Mouse (Mus musculus): ENCODE data around the gene Alg14. TPM values are rescaled to one million over a fixed set of nuclear protein-coding genes. Genes with fewer than 3 reads are reported as not detected.

Alg14 gene
- total RNA-seq, 2 experiments from 2014 or later = 9.8 to 13.6 TPM

DNA sequence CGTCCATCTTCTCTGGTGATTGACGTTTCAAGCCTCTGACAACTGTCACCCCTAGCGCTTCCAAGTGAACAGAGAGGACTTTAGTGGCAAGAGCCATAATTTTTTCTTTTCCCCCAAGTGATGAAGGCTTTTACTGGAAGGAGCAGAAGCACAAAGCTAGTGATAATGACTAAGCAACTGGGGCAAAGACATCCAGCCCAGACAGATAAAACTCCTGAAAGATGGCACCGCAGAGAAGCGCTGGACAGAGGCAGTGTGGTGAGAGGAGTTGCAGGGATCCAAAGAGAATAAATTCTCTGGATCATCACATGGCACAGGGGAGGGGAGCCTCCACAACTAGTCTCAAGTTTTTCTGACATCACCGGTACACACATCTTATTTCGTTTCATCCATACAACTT lies 30.3 kb upstream of the Alg14 start:
- TF ChIP-seq CTCF (conservative IDR thresholded peaks at IDR 0.05) = no peak
- 0 out of 2 replicates have a peak overlapping the region, but pooled peaks have one; percentile 36 for H3K27ac ChIP-seq
- no peak for DNase-seq (ENCODE audit: low spot score in 2 of 2)
- peak overlapping the region; percentile 19; the same call in 1 of the 2 replicates for H3K4me3 ChIP-seq

DNA sequence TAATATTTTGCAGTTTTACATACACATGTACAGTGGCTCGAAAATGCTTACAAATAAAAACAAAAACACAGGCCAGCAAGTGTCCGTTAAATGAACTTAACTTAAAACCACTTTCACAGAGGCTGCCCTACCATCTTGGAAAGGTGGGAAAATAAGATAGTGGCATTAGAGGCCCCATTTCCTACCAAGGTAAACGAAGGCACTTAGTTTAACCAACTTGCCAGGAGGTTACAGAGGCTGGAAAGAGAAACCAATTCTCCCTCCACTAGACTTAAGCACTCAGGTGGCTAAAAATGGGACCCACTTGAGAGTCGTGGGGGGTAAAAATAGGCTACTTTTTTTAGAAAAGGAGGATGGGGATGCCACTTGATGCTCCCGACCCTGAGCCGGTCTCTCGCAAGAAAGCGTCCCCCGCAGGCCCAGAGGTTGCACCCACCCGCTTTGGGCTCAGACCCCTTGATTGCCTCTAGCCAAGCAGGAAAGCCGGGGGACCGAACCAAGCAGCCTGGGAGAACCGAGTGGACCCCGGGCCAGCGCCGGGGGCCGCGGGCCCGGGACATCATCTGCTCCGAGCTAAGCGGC lies 29.5 kb upstream of the Alg14 start:
- peak overlapping the region; percentile 95 for H3K27ac ChIP-seq
- DNase-seq (ENCODE audit: low spot score in 2 of 2) = peak in 1 of 2 experiments; percentile 22

DNA sequence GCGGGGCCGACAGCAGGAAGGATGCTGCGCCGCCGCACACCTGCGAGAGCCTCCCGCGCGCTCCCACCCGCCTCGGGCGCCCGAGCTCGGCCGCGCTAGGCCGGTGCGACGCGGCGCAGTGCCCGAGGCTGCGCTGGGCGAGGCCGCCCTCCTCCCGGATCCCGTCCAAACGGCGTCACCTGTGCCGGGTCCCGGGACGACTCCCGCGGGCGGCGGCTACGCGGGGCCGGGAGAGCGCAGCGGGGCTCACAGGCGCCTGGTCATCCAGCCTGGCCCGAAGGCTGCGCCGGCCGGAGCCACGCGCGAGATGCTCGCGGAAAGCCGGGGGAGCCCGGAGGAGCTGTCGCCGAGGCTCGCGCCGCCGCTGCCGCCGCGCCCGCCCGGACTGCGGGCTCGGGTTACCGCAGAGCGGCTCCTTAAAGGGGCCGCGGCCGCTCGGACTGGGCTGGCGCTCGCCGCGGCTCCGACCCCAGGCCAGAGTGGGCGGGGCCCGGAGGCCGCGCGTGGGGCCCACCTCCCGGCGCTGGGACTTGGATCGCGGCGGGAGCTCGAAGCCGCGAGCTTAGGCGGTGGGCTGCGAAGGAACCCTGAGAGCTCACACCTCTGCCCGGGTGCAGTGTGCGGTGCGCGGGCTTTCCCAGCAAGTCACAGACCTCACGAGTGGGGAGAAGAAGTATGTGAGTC lies 28.9 kb upstream of the Alg14 start:
- peak in 1 of 2 experiments; percentile 38 for DNase-seq (ENCODE audit: low spot score in 2 of 2)
- TF ChIP-seq CTCF (conservative IDR thresholded peaks at IDR 0.05) = no peak
- H3K4me3 ChIP-seq = peak overlapping the region; percentile 83
- peak overlapping the region; percentile 95 for H3K27ac ChIP-seq

More for the DNA sequence above, 29.5 kb upstream of the Alg14 start:
- peak overlapping the region; percentile 83 for H3K4me3 ChIP-seq
- no peak for TF ChIP-seq CTCF (conservative IDR thresholded peaks at IDR 0.05)

DNA sequence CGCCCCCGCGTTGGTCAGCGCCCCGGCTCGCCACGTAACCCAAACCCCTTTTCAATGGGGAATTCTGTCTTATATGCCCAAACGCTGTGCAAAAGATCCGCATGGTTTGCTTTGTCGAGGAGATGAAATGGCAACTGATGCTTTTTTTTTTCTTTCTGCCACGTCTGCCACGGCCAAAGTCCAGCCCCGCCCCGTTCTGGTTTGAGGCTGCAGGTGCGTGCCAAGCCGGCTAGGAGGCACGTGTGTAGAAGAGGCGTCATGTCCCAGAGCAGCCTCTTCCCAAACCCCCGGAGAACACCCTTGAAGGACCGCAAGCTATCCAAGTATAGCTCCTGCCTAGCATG lies 28.4 kb upstream of the Alg14 start:
- Histone ChIP-seq H3K4me3 (peak overlapping the region; percentile 83), H3K27ac (peak overlapping the region; percentile 95)
- peak; percentile 32 to 42 for DNase-seq (ENCODE audit: low spot score in 2 of 2)
- TF ChIP-seq CTCF (conservative IDR thresholded peaks at IDR 0.05) = no peak

DNA sequence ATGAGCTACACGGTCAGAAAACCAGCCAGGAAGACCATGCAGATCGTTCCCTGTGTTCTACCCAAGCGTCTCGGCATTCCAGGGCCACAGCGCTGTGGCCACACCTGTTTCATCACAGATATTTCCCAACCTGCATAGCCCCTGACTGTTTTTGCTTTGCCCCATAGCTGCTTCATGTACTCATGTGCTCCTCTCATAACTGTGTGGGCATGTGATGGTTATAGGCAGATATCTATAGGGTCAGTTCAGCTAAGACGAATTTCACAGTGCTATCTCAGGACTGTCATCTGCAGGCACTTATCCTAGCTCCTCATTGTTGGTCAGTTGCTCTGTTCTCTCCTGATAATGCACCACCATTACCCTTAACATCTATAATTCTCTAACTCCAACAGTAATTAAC lies 27.3 kb upstream of the Alg14 start:
- no peak overlapping the region for H3K4me3 ChIP-seq
- DNase-seq (ENCODE audit: low spot score in 2 of 2) = no peak
- H3K27ac ChIP-seq = no peak overlapping the region
- TF ChIP-seq CTCF (conservative IDR thresholded peaks at IDR 0.05) = no peak

DNA sequence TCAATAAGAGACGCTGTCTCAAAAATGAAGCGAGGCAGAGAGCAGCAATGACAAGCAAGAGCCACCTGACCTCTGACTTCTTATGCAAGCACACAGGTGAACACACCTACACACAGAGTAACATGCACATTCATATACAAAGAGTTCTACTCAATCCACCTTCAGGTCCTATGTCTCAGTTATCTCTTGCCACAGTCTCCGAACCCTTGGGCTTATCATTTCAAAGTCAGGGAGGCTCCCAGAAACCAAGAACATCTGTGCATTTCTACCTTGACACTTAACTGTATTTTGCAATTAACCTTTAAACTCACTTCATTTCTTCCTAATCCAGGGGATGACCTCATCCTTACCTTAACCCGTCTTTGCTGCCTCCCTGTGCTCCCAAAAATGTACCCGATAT lies 24.3 kb upstream of the Alg14 start:
- no peak for DNase-seq (ENCODE audit: low spot score in 2 of 2)
- TF ChIP-seq CTCF (conservative IDR thresholded peaks at IDR 0.05) = no peak
- Histone ChIP-seq H3K4me3 (no peak overlapping the region), H3K27ac (no peak overlapping the region)

DNA sequence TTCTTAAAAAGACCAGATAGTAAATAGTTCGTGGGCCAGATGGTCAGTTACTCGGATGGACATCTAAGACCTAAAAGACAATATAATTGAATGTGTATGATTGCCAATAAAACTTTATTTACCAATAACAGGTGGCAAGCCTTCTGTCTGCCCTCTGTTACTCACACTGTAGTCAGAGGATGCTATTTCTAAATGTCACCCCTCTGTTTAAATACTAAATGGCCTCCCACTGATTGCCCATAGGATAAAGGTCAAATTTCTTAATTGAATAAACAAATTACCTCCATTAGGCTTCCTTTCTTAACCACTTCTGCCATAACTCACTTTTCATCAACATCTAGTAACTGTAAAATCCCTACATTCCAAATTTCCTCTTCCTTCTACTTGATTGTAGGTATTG lies 19.0 kb upstream of the Alg14 start:
- no peak for DNase-seq (ENCODE audit: low spot score in 2 of 2)
- H3K27ac ChIP-seq = no peak overlapping the region
- no peak for TF ChIP-seq CTCF (conservative IDR thresholded peaks at IDR 0.05)
- no peak overlapping the region for H3K4me3 ChIP-seq

DNA sequence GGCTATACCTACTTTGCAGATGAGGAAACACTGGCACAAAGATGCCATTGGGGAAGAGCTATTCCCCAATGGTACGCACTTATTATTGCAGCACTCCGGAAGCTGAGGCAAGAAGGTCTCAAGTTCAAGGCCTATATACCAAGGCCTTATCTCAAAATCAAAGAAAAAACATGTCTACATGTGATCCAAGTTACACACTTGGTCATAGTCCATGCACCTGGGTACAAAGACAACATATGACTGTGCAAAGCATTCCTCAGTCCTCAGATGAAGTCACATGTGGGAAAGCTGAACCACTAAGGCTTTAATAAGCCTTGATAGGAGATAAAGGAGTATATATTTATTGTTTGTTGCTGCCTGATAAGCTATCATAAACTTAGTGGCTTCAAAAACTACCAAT lies 17.6 kb upstream of the Alg14 start:
- Histone ChIP-seq H3K27ac (no peak overlapping the region), H3K4me3 (no peak overlapping the region)
- TF ChIP-seq CTCF (conservative IDR thresholded peaks at IDR 0.05) = no peak
- DNase-seq (ENCODE audit: low spot score in 2 of 2) = no peak

DNA sequence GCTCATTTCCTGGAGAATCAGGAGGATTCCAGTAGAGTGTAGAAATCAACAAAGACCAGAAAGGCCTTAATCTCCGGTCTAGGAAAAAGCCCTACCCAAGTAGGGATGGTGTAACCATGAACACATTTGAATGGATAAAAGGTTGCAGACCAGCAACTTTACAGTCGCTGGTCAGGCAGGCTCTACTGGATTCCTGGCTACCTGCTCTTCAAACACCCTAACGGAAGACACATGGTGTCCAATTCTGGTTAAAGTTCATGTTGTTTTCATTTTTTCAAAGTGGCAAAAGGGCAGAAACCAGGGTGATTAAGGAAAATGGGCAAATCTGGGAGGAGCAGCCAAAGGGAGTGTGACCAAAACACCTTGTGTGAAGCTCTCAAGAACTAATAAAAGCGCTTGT lies 14.6 kb upstream of the Alg14 start:
- Histone ChIP-seq H3K27ac (no peak overlapping the region), H3K4me3 (no peak overlapping the region)
- TF ChIP-seq CTCF (conservative IDR thresholded peaks at IDR 0.05) = no peak
- DNase-seq (ENCODE audit: low spot score in 2 of 2) = no peak

DNA sequence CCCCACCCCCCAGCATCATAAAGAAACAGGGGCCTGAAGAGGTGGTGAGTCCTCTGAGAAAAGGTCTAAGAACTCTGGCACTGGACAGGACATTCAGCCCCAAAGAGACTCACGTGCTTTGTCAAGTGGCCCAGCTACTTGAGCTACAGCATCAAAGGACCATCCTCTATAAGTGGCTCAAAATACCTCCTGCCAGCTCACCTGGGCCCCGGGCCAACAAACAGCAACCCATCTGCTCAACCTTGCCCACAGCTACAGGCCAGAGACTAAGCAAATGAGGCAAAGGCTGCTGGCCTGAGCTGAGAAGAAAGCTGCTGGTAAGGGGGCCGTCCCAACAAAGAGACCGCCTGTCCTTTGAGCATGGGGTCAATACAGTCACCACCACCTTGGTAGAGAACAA lies 14.0 kb upstream of the Alg14 start:
- no peak for TF ChIP-seq CTCF (conservative IDR thresholded peaks at IDR 0.05)
- H3K4me3 ChIP-seq = no peak overlapping the region
- no peak overlapping the region for H3K27ac ChIP-seq
- DNase-seq (ENCODE audit: low spot score in 2 of 2) = no peak

DNA sequence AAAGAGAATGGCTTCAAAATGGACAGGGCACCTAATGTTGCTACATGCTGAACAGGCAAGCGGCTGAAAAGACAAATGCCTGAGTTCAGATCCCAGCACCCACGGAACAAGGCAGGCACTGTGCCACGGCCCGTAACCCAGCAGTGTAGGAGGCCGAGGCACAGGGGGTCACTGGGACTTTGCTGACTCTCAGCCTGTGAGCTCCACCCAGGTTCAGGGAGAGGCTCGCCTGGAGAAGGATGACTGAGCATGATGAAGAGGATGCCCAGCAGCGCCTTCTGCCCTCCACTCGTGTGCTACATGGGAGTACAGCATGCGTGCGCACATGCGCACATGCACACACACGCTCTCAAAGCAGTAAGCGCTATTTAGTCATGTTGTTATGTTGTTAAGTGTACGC lies 11.9 kb upstream of the Alg14 start:
- TF ChIP-seq CTCF (conservative IDR thresholded peaks at IDR 0.05) = no peak
- no peak overlapping the region for H3K4me3 ChIP-seq
- no peak overlapping the region for H3K27ac ChIP-seq
- no peak for DNase-seq (ENCODE audit: low spot score in 2 of 2)

DNA sequence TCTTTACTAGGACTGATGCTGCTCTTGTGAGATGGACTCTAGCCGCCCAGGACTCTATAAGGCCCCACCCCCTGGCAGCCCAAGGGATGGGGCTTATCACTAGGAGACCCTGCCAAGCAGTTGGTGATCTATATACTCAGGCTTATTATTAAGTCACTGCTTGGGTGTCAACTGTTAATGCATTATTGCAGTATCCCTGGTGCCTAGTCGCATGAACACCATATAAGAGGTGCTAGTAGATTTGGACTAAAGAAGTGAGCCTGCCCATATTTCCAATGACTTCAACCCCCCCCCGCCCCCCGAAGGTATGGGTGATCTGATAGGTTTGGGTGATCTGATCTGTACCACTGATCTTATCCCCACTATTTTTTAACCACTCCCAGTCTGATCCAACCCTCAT lies 8.6 kb upstream of the Alg14 start, which contains the start of gene Tmem56:
Tmem56 (minus strand) TSS at position 101 of the 400 bp plus-strand sequence.
- TF ChIP-seq CTCF (conservative IDR thresholded peaks at IDR 0.05) = no peak
- DNase-seq (ENCODE audit: low spot score in 2 of 2) = no peak
- H3K27ac ChIP-seq = no peak within 1 kb of the TSS
- H3K4me3 ChIP-seq = no peak within 1 kb of the TSS

DNA sequence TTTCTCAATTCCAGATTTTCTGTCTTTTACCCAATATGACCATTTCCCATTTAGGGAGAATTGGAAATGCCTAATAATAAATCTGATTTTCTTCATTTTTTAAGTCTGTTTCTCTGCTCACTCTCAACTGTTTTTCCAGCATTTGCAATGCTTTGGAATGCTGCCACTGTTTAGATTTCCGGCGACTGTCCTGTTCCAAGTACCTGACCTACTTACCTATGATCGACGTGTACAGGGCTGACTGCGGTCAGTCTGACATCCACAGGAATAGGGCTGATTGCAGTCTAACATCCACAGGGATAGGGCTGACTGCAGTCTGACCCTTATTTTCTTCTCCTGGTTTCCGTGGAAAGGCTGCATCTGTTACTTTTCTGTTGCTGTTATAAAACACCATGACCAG lies 6.4 kb upstream of the Alg14 start:
- DNase-seq (ENCODE audit: low spot score in 2 of 2) = no peak
- Histone ChIP-seq H3K27ac (no peak overlapping the region), H3K4me3 (no peak overlapping the region)
- TF ChIP-seq CTCF (conservative IDR thresholded peaks at IDR 0.05) = no peak

DNA sequence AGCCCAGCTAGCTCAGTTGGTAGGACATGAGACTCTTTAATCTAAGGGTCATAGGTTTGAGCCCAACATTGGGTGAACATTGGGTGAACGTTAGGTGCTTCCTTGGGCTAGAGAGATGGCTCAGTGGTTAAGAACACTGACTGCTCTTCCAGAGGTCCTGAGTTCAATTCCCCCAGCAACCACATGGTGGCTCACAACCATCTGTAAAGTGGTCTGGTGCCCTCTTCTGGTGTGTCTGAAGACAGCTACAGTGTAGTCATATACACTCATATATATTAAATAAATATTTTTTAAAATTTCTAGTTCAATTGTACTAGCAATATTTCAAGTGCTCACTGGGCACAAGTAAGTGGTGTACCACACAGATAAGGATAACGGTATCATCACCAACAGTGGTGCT lies 4.4 kb upstream of the Alg14 start:
- no peak for DNase-seq (ENCODE audit: low spot score in 2 of 2)
- peak; percentile 65 for TF ChIP-seq CTCF (conservative IDR thresholded peaks at IDR 0.05)
- Histone ChIP-seq H3K4me3 (no peak overlapping the region), H3K27ac (no peak overlapping the region)

All from layer of hippocampus, adult 2 months (tissue).